Mouse (Mus musculus) right cerebral cortex, postnatal 4 days (tissue): Measurements from ENCODE around the gene Ndufaf2.

ENCODE experiments used
- DNase-seq: peaks from one replicate; pipeline ENCODE4 v3.0.0-alpha.2; 2022

Gene Ndufaf2

GRCm38 (mm10) chr13:108077476-108077875, 80.9 kb downstream of the Ndufaf2 start:
- DNase-seq = no peak

- no peak for DNase-seq
Measured at GRCm38 (mm10) chr13:108070171-108070570, 88.3 kb downstream of the Ndufaf2 start.

- DNase-seq = no peak
Measured at GRCm38 (mm10) chr13:108069151-108069550, 89.3 kb downstream of the Ndufaf2 start.

GRCm38 (mm10) chr13:108066021-108066420, 92.4 kb downstream of the Ndufaf2 start:
- DNase-seq = no peak

- DNase-seq = no peak
Measured at GRCm38 (mm10) chr13:108064331-108064730, 94.1 kb downstream of the Ndufaf2 start.

- DNase-seq = no peak
Measured at GRCm38 (mm10) chr13:108063374-108064134, 94.9 kb downstream of the Ndufaf2 start.

GRCm38 (mm10) chr13:108062900-108063299, 95.5 kb downstream of the Ndufaf2 start:
- DNase-seq = no peak

- DNase-seq = no peak
Measured at GRCm38 (mm10) chr13:108060936-108061578, 97.4 kb downstream of the Ndufaf2 start.

GRCm38 (mm10) chr13:108060286-108060885, 98.0 kb downstream of the Ndufaf2 start:
- DNase-seq = no peak

GRCm38 (mm10) chr13:108056896-108057295, 101.5 kb downstream of the Ndufaf2 start:
- no peak for DNase-seq

- no peak for DNase-seq
Measured at GRCm38 (mm10) chr13:108047364-108047763, 111.1 kb downstream of the Ndufaf2 start.

GRCm38 (mm10) chr13:108046891-108047290, 111.5 kb downstream of the Ndufaf2 start:
- DNase-seq = no peak

- DNase-seq = no peak
Measured at GRCm38 (mm10) chr13:108046071-108046470, 112.4 kb downstream of the Ndufaf2 start.

- no peak for DNase-seq
Measured at GRCm38 (mm10) chr13:108045646-108046045, 112.8 kb downstream of the Ndufaf2 start.

GRCm38 (mm10) chr13:108044222-108044941, 114.0 kb downstream of the Ndufaf2 start, which contains the start of gene Smim15:
Smim15 (plus strand) TSS chr13:108044446.
- peak; percentile 91 for DNase-seq

- no peak for DNase-seq
Measured at GRCm38 (mm10) chr13:108043431-108044221, 114.8 kb downstream of the Ndufaf2 start.

GRCm38 (mm10) chr13:108041358-108041757, 117.1 kb downstream of the Ndufaf2 start:
- peak; percentile 59 for DNase-seq

- DNase-seq = no peak
Measured at GRCm38 (mm10) chr13:108040451-108040850, 118.0 kb downstream of the Ndufaf2 start.

GRCm38 (mm10) chr13:108039902-108040301, 118.5 kb downstream of the Ndufaf2 start:
- no peak for DNase-seq

GRCm38 (mm10) chr13:108039375-108039774, 119.0 kb downstream of the Ndufaf2 start:
- no peak for DNase-seq

- DNase-seq = no peak
Measured at GRCm38 (mm10) chr13:108032789-108033188, 125.6 kb downstream of the Ndufaf2 start.

- DNase-seq = no peak
Measured at GRCm38 (mm10) chr13:108025802-108026201, 132.6 kb downstream of the Ndufaf2 start.
